Mouse (Mus musculus) ovary, postnatal 14 days (tissue): ENCODE measurements around the gene Sema4c.
A peak's percentile ranks its signal among the peaks of the same experiment; 100 is the strongest.

Experiments
- DNase-seq: peaks from one replicate; pipeline ENCODE4 v3.0.0; 2022; ENCODE audit warnings: low spot score

Sema4c gene

DNA sequence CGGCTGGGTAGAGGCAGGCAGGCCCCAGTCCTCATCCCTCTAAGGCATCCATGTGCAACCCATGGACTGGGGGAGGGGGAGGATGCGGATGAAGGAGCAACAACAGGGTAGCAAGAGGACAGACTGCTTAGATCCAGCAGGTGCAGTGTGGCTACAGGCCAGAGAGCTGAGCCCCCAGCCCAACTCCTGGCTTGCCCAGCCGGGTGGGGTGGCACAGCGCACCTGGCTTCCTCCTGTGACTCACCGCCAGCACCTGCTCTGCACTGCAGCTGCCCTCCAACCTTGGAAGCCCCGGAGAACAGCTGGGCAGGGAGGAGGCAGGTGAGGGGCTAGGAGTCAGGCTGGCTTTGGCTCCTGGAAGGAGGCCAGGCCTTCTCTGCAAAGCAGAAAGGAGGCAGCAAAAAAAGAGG, 21.8 kb upstream of the Sema4c start:
- no peak for DNase-seq

DNA sequence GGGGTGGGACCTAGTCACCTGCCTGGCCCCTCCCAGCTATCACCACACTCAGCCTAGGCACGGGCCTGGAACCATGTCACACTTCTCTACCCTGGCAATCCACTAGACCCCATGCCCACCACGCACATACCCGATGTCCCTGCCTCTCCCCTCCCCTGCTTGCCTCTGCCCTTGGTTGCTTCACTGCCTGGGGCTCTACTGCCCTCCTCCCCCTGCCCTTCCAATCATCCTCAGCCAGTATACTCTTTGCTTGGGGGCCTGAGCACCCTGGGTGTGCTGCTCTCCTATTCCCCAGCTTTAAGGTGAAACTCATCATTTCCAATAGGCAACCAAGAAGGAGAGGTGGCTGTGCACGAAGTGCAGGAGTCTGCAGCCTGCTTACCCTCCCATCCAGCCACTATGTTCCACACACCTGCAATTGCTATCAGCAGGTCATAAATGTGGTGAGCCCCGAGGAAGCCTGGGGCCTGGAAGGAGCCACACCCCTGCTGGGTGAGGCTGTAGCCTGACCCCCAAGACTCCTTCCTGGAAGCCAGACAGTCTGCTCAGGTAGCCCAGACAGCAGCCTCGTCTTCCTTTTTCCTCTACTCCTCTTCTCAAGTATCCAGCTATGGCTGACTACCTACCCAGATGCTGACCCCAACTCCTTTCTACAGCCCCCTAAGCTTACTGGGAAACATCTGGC, 19.0 kb upstream of the Sema4c start:
- no peak for DNase-seq

DNA sequence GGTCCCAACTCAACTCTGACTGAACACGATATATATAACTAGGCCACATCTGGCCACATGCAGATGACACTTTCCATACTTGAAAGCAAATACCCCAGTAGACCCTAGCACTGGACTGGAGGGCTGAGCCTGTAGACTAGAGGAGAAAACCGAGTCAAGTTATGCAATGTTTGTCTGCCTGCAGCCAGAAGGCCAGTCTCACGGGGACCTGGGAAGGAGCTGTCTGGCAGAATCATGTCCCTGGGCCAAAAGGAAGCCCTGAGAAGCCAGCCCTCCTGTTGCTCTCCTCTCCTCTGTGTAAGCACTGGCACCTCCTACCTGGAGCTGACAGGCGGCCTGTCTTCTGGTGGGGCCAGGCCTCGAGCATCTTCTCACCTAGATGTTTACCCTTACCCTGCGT, 17.2 kb upstream of the Sema4c start:
- no peak for DNase-seq

DNA sequence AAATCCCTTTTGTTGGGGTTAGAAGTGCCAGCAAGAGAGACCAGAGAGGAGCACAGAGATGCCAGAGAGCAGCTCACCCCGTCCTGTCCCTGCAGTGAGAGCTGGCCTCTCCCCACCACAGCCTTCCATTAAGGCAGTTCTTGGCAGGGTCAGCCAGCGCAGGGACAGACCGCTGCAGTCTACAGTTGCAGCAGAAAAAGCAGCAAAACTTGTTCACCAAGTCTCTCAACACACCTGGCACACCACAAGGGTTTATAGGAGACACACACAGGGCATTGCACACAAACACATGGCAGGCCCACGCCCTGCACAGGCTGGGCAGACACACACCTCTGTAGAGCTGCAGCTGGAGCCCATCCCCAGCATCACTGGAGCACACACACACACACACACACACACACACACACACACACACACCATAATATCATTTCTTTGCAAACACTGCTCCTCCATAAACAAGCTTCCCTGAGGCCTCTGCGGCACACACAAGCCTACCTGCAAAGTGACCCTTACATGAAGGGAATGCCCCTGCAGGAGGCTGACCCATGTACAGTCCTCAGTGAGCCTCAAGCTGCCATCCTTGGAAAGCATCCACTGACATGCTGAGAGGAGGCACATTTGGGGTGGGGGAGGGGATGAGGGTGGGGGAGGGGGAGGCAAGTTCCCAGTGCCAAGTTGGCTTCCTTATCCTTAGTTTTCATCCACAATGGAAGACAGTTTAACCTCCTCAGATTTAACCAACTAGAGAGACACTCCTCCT, 16.2 kb upstream of the Sema4c start:
- no peak for DNase-seq

DNA sequence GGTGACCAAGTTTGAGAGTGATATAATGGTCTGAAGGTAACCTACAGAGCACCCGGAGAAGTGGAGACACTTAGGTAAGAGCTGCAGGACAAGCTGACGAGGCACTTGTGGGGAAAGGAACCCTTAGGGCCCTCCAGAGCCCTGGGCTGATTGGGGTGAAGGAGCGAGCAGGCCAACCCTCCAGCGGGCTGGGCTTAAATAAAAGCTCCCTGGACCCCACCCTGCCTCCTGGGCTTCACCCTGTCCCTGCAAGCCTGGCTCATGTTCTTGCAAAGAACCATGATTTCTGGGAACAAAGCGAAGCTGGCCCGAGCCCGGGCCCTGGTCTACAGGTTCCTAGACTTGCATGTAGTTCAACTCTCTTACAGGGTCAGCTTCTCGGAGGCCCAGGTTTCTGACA, 15.4 kb upstream of the Sema4c start:
- DNase-seq, result no peak

DNA sequence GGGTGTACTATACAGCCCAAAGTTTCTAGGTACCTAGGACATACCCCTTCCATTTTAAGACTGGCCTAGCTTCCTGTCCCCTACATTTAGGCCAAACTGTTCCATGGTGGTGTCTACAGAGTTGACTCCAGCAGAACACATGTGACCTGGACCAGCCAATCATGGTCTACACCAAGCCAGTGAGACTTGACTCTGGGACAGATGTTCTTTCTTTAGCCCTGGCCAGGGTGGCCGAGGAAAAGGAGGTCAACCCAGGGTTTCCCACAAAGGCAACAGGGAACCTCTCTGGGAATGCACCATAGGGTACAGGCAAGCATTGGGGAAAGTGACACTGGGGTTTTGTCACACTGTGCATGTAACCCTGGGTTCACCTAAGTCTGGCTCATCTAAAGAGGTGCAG, 14.6 kb upstream of the Sema4c start:
- DNase-seq, result no peak

DNA sequence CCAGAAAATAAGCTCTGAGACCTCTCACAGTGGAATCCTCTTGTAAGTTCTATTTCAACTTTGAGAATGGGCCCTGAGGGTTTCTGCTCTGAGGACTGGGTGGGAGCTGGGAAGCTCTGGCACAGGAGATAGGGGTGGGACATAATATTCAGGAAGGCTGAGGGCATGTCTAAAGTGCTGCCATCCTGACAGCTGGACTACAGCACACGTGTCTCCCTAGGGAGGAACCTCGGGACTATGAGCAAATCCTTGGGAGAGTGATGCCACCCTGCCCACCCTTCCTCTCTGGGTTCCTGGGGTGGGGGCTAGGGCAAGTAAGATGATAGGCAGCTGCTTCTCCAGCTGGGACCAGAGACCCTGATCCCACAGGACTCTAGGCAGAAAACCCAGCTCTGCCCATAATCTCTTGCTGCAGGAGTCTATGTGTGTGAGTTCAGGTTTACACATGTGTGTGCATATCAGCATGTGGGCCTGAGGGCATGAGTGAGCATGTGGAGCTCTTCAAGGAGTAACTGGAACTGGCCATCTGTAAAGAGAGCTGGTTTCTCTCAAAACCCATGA, 14.1 kb upstream of the Sema4c start:
- DNase-seq, result no peak

DNA sequence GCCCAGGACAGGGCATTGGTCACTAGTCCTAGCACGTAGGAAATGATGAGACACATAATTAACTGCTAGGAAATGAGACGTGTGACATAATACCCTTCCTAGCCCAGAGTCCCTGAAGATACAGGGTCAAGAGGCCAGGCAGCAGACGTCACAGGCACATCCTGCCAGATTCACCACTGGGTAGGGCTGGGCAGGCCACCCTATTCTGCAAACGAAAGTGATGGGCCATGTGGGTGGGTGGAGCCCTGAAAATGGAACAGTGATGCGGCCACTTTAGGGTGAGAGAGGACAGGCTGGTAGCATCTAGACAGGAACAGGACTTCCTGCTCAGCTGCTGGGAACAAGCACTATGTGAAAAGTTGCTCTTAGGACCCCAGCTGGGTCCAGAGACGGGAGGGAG, 13.5 kb upstream of the Sema4c start:
- no peak for DNase-seq

DNA sequence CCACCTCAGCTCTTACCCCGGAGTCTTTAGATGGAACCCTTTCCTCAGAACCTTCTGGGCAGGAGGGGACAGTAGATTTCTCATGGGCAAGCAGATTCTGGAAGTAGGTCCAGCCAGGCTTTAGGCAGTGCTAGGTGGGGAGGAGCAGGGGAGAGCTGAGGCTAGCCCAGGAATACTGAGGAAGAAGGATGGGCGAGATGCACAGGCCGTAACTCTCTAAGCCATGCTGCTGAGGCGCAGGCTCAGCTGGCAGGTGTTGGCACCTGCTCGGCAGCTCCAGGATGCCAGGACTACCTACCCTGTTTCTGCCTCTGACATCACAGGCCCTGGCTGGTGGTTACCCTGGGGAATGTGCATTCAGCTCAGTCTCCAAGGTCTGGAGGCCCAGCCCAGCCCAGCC, 12.2 kb upstream of the Sema4c start:
- DNase-seq, result no peak

DNA sequence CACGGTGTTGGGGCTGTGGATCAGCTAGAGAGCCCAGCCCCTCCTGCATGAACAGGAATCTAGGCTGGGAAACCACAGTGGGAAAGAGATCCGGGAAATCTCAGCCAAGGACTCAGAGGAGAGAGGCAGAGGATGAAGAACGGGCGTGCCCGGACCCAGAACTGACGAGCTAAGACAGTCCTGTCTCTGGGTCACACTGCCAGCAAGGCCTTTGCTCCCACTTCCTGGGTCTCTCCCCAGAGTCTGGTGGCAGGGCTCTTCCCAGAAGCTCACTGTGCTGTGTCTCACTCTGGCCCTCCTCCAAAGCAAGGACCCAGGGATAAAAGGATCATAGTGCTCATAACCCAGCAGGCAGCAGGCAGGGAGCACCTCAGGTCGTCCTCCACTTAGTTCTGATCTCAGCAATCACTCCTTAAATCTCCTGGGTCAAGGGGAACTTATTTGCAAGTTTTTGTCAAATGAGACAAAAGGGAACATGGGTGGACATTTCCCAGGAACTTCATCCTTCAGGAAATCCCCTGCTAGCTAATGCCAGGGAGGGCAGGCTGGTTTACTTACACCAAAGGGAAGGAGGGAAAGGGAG, 11.6 kb upstream of the Sema4c start:
- no peak for DNase-seq

DNA sequence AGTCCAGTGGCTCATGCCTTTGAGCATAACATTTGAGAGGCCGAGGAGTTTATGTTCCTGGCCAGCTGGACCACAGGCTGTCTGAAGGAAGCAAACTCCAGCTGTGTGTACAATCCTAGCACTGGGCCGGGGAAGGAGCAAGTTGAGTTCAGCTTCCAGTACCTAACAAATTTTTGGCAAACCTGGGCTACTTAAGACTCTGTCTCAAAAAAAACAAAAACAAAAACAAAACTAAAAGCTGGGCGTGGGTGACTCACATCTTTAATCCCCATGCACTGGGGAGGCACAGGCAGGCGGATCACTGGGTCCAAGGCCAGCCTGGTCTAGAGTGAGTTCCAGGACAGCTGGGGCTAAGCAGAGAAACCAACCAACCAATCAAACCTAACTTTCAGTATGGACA, 10.6 kb upstream of the Sema4c start:
- DNase-seq, result no peak

DNA sequence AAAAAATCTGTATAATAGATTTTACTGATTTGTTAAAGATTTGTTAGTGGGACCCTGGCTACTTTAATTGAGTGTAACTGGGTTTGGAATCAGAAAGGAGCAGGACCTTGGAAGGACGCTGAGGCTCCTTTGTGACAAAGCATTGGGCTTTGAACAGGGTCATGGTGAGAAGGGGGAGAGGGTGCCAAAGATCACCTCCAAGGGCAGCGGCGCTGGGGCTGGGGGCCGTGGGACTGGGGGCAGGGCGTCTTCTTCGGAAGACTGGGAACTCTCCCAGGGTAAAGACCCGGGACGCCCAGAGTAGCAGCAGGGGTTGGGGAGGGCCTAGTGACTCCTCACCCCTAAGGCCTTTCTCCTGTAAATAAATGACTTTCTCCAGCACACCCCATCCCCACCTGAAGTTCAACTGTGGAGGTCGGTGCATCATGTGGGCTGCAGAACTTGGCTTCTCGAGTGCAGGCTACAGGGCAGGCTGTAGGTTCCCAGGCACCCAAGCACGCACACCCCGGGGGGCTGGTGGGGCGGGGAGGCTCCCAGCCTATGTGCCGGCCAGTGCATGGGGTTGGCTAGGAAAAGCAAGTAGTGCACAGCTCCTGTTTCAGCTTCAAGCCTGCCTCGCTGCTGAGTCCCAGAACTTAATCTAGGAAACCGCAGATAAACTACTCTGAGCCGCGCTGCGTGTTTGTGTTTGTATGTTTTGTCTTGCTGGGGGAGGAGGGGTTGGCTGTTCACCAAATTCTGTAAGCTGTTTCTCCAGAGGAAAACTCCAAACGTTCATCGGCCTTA, 9.9 kb upstream of the Sema4c start:
- DNase-seq, result no peak

DNA sequence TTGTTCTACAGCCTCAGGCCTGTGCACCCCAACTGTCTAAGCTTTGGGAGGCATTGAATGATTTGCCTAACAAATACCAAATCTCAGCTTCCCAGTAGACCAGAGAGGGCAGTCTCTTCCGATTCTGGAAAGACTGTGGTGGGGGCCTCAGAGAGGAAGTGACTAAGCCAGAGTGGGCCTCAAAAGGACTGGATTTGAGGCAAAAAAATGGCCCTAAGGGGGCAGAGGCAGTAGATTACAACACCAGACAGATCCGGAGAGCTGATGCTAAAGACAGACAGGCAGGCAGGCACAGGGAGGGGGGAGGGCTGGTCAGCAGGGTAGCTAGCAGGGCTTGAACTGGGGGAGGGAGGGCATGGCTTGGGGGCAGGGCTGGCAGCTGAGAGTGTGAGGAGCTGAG, 8.3 kb upstream of the Sema4c start:
- DNase-seq, result no peak

DNA sequence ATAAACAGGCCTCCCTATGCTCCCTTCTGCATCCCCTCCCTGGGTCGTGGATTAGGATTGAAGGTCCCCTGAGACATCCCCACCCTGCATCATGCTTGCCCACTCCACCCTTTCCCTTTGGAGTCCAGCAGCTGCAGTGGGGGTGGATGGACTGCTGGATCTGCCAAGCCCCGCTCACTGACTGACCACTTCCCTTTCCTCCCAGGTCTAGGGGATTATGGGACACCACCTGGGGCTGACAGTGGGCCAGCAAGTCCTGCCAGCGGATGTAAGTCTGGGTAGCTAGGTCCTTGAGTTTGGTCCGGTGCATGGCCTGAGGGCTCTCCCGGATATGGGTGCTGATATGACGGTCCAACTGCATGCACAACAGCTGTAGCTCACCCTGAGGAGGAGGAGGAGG, 6.0 kb upstream of the Sema4c start:
- DNase-seq, result no peak

DNA sequence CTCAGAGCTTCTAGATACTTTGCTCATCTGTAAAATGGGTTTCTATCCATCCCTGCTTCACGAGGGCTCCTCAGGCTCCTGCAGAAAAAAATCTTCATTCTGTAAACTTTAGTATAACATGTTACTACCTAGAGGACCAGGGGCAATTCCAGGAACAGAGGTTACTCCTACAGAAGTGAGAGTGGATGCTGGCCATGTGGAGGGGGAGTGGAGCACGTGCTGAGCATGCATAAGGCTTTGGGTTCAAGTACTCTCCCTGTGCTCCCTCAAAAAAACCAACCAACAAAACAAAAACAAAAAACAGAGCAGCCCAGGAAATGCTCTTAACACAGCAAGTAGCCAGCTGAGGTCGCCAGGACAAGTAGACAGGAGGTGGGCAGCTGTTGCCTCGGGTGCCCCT, 5.5 kb upstream of the Sema4c start:
- no peak for DNase-seq

DNA sequence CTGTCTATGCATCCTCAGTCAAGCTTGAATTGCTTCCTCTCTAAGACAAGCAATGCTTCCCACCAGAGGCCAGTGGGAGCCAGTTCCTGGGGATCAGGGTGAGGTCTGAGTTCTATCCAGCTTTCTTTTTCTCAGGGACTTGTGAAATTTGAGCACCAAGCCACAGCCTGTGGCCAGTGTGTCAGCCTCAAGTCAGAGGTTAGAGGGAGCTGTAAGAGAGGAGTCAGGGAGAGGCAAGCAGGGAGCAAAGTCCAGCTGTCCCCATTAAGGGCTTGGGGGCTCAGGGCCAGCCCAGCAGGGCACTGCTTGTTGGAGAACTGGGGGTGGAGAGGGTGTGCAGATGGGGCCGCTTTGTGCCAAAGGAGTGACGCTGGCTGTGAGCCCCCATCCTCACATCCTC, 5.0 kb upstream of the Sema4c start:
- DNase-seq, result no peak

DNA sequence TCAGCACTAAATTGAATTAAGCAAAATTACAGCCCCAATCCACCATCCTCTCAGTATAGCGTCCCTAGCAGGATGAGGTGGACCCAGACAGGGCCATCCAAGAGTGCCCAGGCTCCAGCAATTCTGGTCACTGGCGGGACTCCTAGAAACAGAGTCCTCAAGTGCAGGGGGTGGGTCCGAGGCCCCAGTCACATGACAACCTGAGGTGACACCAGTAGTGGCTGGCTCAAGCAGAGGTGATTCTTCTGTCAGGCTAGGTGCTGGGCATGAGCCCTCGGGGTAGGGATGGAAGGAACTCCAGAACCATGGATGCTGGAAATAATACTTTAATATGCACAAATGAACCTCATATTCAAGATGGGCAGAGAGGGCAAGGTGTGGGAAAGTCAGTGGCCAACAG, 4.2 kb upstream of the Sema4c start:
- no peak for DNase-seq

DNA sequence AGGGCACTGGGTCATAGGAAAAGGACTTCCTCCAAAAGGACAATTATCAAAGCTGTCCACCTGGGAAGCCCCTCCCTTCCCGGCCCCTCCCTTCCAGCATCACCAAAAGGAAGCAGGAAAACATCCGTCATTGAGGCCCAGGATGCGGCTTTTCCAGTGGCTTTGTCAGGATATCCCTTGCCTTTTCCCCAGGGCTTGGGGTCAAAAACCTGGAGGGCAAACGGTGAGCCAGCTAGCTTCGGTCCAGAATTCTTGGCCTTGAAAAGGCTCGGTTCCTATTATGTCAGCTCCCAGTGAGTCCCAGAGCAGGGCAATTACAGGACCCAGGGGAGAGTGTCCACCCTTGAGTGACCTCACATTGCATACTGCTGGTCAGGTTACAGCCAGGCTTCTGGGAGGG, 2.8 kb upstream of the Sema4c start:
- DNase-seq, result no peak

DNA sequence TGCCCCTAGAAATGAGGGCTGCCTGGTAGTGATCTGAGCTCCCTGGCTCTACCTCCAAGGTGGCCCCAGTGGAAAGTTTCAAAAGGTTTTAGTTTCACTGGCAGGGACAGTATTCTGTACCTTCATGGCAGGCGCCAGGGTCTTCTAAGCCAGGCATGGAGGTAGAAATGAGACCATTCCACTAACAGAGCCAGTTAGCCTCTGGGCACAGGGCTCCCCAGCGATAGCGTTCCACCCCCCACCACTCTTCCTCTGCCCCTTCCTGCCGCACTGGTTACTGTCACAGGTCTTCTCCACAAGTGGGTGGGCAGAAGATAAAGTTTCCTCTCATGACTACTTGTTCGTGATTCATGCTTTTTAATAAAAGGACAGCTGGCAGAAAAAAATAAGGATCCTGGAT, 1.7 kb upstream of the Sema4c start:
- DNase-seq, result no peak

DNA sequence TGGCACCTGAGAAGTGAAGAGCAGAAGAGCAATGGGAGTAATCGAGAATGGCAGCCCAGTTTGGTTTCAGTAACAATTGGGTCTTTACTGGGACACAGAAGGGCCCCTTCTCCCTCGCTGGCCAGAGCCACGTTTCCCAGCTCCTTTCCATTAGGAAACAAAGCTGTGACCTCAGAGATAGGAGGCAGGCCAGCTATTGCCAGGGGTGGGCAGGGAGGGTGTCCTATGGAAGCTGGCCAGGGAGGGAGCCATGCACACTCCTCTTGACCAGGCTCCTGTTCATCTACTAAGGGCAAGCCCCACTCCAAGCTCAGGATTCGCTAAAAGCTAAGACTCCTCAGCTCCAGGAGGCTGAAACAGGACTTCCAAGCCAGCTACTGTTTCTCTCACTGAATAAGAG, 1.1 kb upstream of the Sema4c start:
- DNase-seq, result no peak

DNA sequence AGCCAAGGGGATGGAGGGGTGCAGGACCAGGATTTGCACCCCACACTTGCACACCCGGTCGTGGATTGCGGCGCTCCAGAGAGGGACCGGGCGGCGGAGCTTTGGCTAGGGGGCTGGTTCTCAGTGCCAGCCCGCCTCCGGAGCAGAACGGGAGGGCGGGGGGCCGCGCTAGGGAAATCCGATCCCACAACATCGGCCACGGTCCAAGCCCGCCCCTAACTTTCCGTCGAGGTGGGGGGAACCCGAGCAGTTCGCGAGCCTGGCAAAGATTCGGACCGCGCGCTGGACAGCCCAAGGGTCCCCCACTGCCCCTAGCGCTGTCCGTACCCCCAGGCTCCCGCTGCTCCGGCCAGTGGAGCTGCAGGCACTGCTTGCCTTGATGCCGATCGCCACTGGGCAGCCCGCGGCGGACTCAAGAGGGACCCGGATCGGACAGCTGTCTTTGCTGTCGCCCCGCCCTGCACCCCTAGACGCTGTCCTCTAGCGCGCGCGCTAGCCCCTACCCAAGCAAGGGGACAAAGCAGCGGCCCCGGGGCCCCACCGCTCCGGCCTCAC, 615 bp downstream of the Sema4c start:
- DNase-seq, result peak; percentile 82
